Mouse (Mus musculus): Measurements from ENCODE around the gene Nlrp14.
A peak's percentile ranks its signal among the peaks of the same experiment; 100 is the strongest.
"Not testable (repeated sequence)": the region's sequence is repeated elsewhere in the genome, so short reads cannot be mapped to it uniquely, and the experiment has no call there.

Gene Nlrp14

GRCm38 (mm10) chr7:107166690-107167089, at the start of gene Nlrp14:
Nlrp14 (plus strand) TSS chr7:107166990.
- DNase-seq (ENCODE audit: low read depth, low spot score) = peak; percentile 57

DNA sequence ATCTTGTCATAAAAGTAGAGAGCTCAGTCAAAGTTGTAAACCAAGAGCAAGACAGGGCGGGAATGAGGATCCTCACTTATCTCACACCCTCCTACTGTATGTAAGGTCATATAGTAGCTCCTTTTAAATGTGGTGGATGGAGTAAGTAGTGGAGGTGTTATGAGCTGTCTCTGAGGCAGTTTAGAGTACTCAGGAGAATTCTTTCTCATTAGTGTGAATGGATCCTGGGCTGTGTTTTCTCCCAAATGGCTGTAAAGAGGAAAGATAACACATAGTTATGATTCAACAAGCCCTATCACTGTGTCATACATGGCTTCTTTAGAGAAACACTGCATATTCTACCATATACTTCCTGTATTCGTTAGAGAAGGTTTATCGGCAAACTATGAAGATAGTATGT, 35.8 kb upstream of the Nlrp14 start, which contains the start of gene Olfr715:
TSS of gene Olfr715 (minus strand) at position 101 of the 400 bp plus-strand sequence.
- not testable (repeated sequence) for DNase-seq (ENCODE audit: low read depth, low spot score)

DNA sequence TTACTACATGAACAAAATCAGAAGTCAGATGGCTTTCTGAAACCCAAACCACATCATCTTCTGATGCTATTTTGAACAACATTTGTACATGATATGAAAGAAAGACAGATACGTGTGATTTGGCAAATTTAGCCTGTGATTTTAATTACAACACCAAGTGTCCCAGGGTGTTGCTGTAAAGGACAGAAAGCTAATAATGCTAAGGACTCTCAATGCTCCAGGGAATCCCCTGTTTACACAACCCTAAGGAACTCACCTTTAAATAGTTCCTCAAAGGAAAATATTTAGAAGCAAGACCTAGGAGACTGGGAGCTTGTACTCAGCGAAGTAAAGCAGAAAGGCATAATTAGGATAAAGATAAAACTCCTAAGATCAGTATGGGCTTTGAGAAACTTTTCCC, 28.8 kb upstream of the Nlrp14 start, which contains the start of gene Olfr716:
TSS of gene Olfr716 (plus strand) at position 301 of the 400 bp plus-strand sequence.
- DNase-seq (ENCODE audit: low read depth, low spot score) = not testable (repeated sequence)

DNA sequence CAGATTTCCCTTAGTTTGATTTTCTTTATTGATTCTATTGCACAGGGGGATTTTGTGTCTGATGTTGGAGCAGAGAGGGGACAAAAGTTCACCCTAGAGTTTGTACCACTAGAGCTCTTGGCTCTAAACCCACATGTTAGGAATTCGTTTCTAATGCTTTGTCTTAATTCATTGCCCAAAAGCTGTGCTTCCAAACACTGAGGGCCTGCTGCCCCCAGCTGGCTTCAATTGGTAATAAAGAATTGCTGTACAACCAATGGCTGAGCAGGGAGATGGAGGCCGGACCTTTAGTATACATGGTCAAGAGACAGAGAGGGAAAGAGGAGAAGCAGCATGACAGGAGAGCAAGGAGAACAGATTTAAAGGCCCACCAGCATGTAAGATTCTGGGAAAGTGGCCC, 13.6 kb downstream of the Nlrp14 start:
- DNase-seq (ENCODE audit: low read depth, low spot score) = peak; percentile 42

DNA sequence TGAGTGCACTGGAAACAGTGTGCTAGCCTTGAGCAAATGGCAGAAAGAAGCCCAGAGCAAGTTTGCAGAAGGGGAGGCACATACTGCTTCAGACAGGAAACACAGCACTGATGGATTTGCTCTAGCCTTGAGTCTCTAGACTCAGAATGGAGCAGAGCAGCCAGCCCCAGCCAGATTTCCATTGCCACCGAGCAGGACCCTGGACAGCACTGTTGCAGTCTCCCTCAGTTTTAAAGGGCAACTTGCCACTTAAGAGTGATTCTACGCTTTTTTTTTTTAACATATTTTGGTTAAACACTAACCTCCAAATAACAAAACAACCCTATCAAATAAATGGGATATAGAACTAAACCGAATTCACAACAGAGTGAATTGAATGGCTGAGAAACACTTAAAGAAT, 35.0 kb downstream of the Nlrp14 start:
- DNase-seq (ENCODE audit: low read depth, low spot score) = peak; percentile 21

- DNase-seq (ENCODE audit: low read depth, low spot score) = peak; percentile 98
Measured at GRCm38 (mm10) chr7:107207843-107208242, 41.1 kb downstream of the Nlrp14 start.

DNA sequence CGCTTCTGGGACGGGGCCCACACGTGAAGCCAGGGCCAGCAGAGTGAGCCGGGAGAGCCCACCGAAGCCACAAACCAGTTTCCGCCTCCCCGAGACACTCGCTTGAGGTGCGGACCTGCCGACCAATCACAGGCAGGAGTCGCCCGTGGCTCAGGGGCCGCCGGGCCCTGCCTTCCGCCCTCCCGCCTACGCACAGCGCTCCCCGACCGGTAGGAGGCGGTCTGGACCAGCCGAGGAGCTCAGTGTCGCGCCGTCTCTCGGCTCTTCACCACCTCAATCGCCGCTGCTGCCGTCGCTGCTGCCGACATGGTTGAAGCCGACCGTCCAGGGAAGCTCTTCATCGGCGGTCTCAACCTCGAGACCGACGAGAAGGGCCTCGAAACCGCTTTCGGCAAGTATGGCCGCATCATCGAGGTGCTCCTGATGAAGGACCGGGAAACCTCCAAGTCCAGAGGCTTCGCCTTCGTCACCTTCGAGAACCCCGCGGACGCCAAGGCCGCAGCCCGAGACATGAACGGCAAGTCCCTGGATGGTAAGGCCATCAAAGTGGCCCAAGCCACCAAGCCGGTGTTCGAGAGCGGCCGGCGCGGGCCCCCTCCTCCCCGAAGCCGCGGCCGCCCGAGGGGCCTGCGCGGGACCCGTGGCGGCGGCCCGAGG, 42.5 kb downstream of the Nlrp14 start, which contains the start of gene Rbmxl2:
TSS of gene Rbmxl2 (plus strand) at position 242 of the 657 bp plus-strand sequence.
- peak; percentile 95 for DNase-seq (ENCODE audit: low read depth, low spot score)

GRCm38 (mm10) chr7:107210126-107210576, 43.4 kb downstream of the Nlrp14 start:
- peak; percentile 33 for DNase-seq (ENCODE audit: low read depth, low spot score)

GRCm38 (mm10) chr7:107215723-107216122, 48.9 kb downstream of the Nlrp14 start:
- peak; percentile 49 for DNase-seq (ENCODE audit: low read depth, low spot score)

DNA sequence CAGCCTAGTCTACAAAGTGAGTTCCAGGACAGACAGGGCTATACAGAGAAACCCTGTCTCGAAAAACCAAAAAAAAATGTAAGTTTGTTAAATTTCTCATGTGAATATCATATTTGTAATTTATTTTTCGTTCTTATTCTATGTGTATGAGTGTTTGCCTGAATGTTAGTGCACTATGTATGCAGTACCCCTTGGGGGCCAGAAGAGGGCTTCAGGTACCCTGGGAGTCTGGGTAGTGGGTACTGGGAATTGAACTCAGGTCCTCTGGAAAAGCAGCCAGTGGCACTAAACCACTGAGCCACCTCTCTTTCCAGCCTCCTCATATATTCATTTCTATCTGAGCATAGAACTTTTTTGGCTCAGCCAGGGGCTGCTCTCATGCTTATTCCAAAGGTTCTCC, 50.1 kb downstream of the Nlrp14 start:
- peak; percentile 46 for DNase-seq (ENCODE audit: low read depth, low spot score)

DNA sequence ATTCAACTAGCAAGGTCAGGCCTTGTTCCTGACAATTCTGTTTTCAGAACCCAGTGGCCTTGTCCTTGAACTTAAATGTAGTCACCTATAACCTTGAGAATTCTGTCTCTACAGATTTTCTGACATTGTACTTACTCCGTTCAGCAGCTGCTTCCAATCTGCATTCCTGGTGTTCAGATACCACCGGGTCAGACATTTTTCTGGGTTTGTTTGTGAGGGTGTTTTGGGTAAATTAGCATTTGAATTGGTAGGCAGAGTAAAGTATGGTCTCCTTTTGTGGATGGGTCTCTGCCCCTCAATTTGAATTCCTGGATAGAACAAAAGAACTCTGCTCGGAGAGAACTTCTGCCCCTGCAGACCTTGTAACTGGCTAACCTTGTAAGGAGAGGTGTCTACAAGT, 70.1 kb downstream of the Nlrp14 start:
- peak; percentile 100 for DNase-seq (ENCODE audit: low read depth, low spot score)

GRCm38 (mm10) chr7:107237498-107237897, 70.7 kb downstream of the Nlrp14 start:
- DNase-seq (ENCODE audit: low read depth, low spot score) = no peak

DNA sequence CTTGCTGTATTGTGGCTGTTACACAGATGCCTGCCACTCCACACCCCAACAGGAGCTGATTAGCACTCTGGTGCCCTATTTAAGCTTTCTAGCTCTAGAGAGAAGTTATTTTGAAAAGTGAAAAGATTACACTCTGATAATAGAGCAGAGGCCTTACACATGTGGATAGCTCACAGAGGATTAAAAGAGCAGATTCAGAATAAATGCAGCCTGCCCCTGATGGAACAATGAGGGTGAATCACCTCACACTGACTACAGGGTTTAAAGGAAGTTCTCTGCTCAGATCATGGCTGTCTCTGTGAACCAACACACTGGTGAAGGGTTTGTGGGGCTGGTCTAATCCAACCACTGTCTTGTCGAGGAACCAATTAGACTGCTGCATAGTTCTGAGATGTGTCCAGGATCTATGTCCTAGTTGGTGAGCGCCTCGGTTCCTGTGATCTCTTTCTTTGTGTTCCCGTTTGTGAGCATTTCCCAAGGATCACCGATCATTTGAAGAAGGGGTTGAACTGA, 74.6 kb downstream of the Nlrp14 start:
- peak; percentile 55 for DNase-seq (ENCODE audit: low read depth, low spot score)

Measured in R1 (cell line).